Mouse (Mus musculus) liver, adult 2 months (tissue): ENCODE measurements around the gene Crip1. TPM values are rescaled to one million over a fixed set of nuclear protein-coding genes. Genes with fewer than 3 reads are reported as not detected.
A peak's percentile ranks its signal among the peaks of the same experiment; 100 is the strongest.

Experiments
- DNase-seq: peaks from one replicate; pipeline ENCODE4 v3.0.0-alpha.2; 2011; ENCODE audit warnings: low read depth, low spot score; ENCODE audit errors: extremely low read depth
- H3K27ac ChIP-seq: fragments of 200-500 bp; replicated peaks from 2 replicates; pipeline ENCODE4 v1.5.1; 2012; ENCODE audit warnings: low read depth, mild to moderate bottlenecking, control low read depth, inconsistent platforms, low read length; ENCODE audit not compliant: insufficient read depth
- H3K27me3 ChIP-seq: fragments of 200-500 bp; 2 replicates; pipeline ENCODE4 v1.6.1; 2012; ENCODE audit warnings: mild to moderate bottlenecking, moderate library complexity, low read length, inconsistent platforms; ENCODE audit not compliant: control insufficient read depth, insufficient read depth
- H3K36me3 ChIP-seq: fragments of 200-500 bp; 2 replicates; pipeline ENCODE4 v1.6.1; 2012; ENCODE audit warnings: low read length, inconsistent platforms; ENCODE audit not compliant: control insufficient read depth, insufficient read depth
- H3K4me1 ChIP-seq: fragments of 200-500 bp; 2 replicates; pipeline ENCODE4 v1.6.1; 2011; ENCODE audit warnings: low read length; ENCODE audit not compliant: control insufficient read depth, insufficient read depth
- H3K4me3 ChIP-seq: fragments of 200-500 bp; 2 replicates; pipeline ENCODE4 v1.5.1; 2011; ENCODE audit warnings: low read depth, mild to moderate bottlenecking, control low read depth, low read length, moderate library complexity; ENCODE audit not compliant: insufficient read depth
- H3K79me2 ChIP-seq: fragments of 200-500 bp; 2 replicates; pipeline ENCODE4 v1.6.1; 2012; ENCODE audit warnings: inconsistent platforms, mild to moderate bottlenecking, low read length, moderate library complexity; ENCODE audit not compliant: control insufficient read depth, insufficient read depth
- H3K9ac ChIP-seq: fragments of 200-500 bp; 2 replicates; pipeline ENCODE4 v1.6.1; 2012; ENCODE audit warnings: low read depth, mild to moderate bottlenecking, control low read depth, inconsistent platforms, low read length
- CTCF ChIP-seq: fragments of 200-500 bp; IDR thresholded peaks from 2 replicates; pipeline ENCODE4 v1.5.1; 2011; ENCODE audit warnings: low read depth, low read length, control low read depth
- POLR2A ChIP-seq: fragments of 200-500 bp; IDR thresholded peaks from 2 replicates; pipeline ENCODE4 v1.6.1; 2011; ENCODE audit warnings: low read length, control low read depth; ENCODE audit not compliant: insufficient read depth; ENCODE audit errors: extremely low read depth
- WGBS: fragments of 180-500 bp; shearing (Covaris S2); methylation state at CpG from one replicate; pipeline ENCODE4 v1.1.7; 2018; 5-methylcytosine and 5-hydroxymethylcytosine counted together
- polyA plus RNA-seq: library from polyadenylated mRNA; depleted of rRNA; stranded (reverse); fragments of >200 nt; gene quantifications from 2 replicates; pipeline ENCODE4 v1.2.3, GENCODE M21; 2012; rRNA removed
- total RNA-seq: library from RNA; depleted of rRNA; stranded (reverse); fragments of >200 nt; gene quantifications from 2 replicates; pipeline ENCODE4 v1.2.3, GENCODE M21; 2014; rRNA removed

Crip1 gene
- total RNA-seq: 18.3 and 22.2 TPM in 2 replicates
- polyA plus RNA-seq: 17.5 and 25.0 TPM in 2 replicates

GRCm38 (mm10) chr12:113146112-113147057, at the start of gene Crip1:
Gene Crip1 (plus strand): TSS chr12:113146316.
- Histone ChIP-seq H3K36me3 (no peaks in the 10 kb centered on the region; the same call in 1 of the 2 replicates), H3K9ac (no peak within 1 kb of the TSS), H3K4me3 (no peak within 1 kb of the TSS), H3K79me2 (no peaks in the 10 kb centered on the region), H3K27me3 (no peaks in the 10 kb centered on the region), H3K4me1 (peaks cover 9% of the 10 kb centered on the region), H3K27ac (no peak within 1 kb of the TSS)
- 32% methylated on average over 45 of the region's 45 CpGs for WGBS
- TF ChIP-seq CTCF (peak; percentile 81), POLR2A (no peak)
- peak; percentile 30 for DNase-seq

- H3K27me3 ChIP-seq: no peaks in the 10 kb centered on the region
- WGBS: 92% methylated on average over 5 of the region's 5 CpGs
- H3K9ac ChIP-seq: no peak overlapping the region
- no peak overlapping the region for H3K4me3 ChIP-seq
- peaks cover 18% of the 10 kb centered on the region; the same call in 1 of the 2 replicates for H3K79me2 ChIP-seq
- no peak for TF ChIP-seq CTCF
- TF ChIP-seq POLR2A: no peak
- no peak overlapping the region for H3K27ac ChIP-seq
- H3K4me1 ChIP-seq: peaks cover 8% of the 10 kb centered on the region
- DNase-seq: no peak
- no peaks in the 10 kb centered on the region for H3K36me3 ChIP-seq
These were observed 49.1 kb upstream of the Crip1 start for GRCm38 (mm10) chr12:113097040-113097439.

- H3K79me2 ChIP-seq: peaks cover 20% of the 10 kb centered on the region; the same call in 1 of the 2 replicates
- H3K27me3 ChIP-seq: no peaks in the 10 kb centered on the region
- peak within 1 kb of the TSS; percentile 88 for H3K4me3 ChIP-seq
- H3K9ac ChIP-seq: peak within 1 kb of the TSS; percentile 98
- TF ChIP-seq POLR2A: no peak
- no peak for TF ChIP-seq CTCF
- no peaks in the 10 kb centered on the region for H3K36me3 ChIP-seq
- peaks cover 8% of the 10 kb centered on the region for H3K4me1 ChIP-seq
- WGBS: 12% methylated on average over 50 of the region's 53 CpGs
- H3K27ac ChIP-seq: peak within 1 kb of the TSS; percentile 38
- DNase-seq: no peak
These were observed 48.3 kb upstream of the Crip1 start, which contains the start of gene Mta1 for GRCm38 (mm10) chr12:113097749-113098281. Gene Mta1 (plus strand): TSS chr12:113098278.

- Histone ChIP-seq H3K4me1 (peaks cover 8% of the 10 kb centered on the region), H3K4me3 (peak overlapping the region; percentile 88), H3K27me3 (no peaks in the 10 kb centered on the region), H3K27ac (peak overlapping the region; percentile 38), H3K79me2 (peaks cover 28% of the 10 kb centered on the region; the same call in 1 of the 2 replicates), H3K9ac (peak overlapping the region; percentile 98), H3K36me3 (no peaks in the 10 kb centered on the region)
- TF ChIP-seq POLR2A (no peak), CTCF (no peak)
- 2% methylated on average over 55 of the region's 60 CpGs for WGBS
- no peak for DNase-seq
These were observed 47.5 kb upstream of the Crip1 start for GRCm38 (mm10) chr12:113098530-113099151.

- TF ChIP-seq CTCF: no peak
- no peak for TF ChIP-seq POLR2A
- H3K4me1 ChIP-seq: peaks cover 11% of the 10 kb centered on the region
- no peak overlapping the region for H3K27ac ChIP-seq
- 43% methylated on average over 6 of the region's 6 CpGs for WGBS
- no peaks in the 10 kb centered on the region for H3K36me3 ChIP-seq
- no peaks in the 10 kb centered on the region for H3K27me3 ChIP-seq
- H3K9ac ChIP-seq: peak overlapping the region; percentile 98
- no peak for DNase-seq
- peaks cover 31% of the 10 kb centered on the region; the same call in 1 of the 2 replicates for H3K79me2 ChIP-seq
- no peak overlapping the region for H3K4me3 ChIP-seq
These were observed 46.5 kb upstream of the Crip1 start for GRCm38 (mm10) chr12:113099470-113100237.
